Mouse (Mus musculus) embryonic facial prominence, embryonic 10.5 days (tissue): Measurements from ENCODE around the gene Klf9. TPM values are rescaled to one million over a fixed set of nuclear protein-coding genes. Genes with fewer than 3 reads are reported as not detected.

ENCODE experiments used
- DNase-seq: peaks from one replicate; pipeline ENCODE4 v3.0.0-alpha.2; 2017; ENCODE audit warnings: low spot score
- H3K27ac ChIP-seq: fragments of 300-500 bp; sonication (generic); replicated peaks from 2 replicates; pipeline ENCODE4 v1.5.1; 2016; ENCODE audit warnings: mild to moderate bottlenecking
- H3K27me3 ChIP-seq: fragments of 300-500 bp; sonication (generic); replicated peaks from 2 replicates; pipeline ENCODE4 v1.6.1; 2016; ENCODE audit warnings: low read depth, mild to moderate bottlenecking; ENCODE audit not compliant: poor library complexity, severe bottlenecking
- H3K36me3 ChIP-seq: fragments of 300-500 bp; sonication (generic); replicated peaks from 2 replicates; pipeline ENCODE4 v1.6.1; 2016; ENCODE audit warnings: mild to moderate bottlenecking, moderate library complexity
- H3K4me1 ChIP-seq: fragments of 300-500 bp; sonication (generic); 2 replicates; pipeline ENCODE4 v1.6.1; 2016
- H3K4me3 ChIP-seq: fragments of 300-500 bp; sonication (generic); 2 replicates; pipeline ENCODE4 v1.5.1; 2016; ENCODE audit warnings: mild to moderate bottlenecking, moderate library complexity
- H3K9me3 ChIP-seq: fragments of 300-500 bp; sonication (generic); 2 replicates; pipeline ENCODE4 v1.6.1; 2016; ENCODE audit warnings: mild to moderate bottlenecking
- WGBS: fragments of 180-500 bp; shearing (Covaris S2); methylation state at CpG from one replicate; pipeline ENCODE4 v1.1.7; 2016; 5-methylcytosine and 5-hydroxymethylcytosine counted together
- polyA plus RNA-seq: library from polyadenylated mRNA; unstranded; fragments of >200 nt; fragmentation: Nextera tagmentation; extraction: Ambion mirVana; gene quantifications from 2 replicates; pipeline ENCODE4 v1.2.1, GENCODE M21; 2016

The Klf9 gene
- 0.79 and 0.96 TPM in 2 replicates for polyA plus RNA-seq

- H3K4me3 ChIP-seq, result peak within 1 kb of the TSS; percentile 70
- H3K9me3 ChIP-seq, result no peaks in the 10 kb centered on the region
- peaks cover 74% of the 10 kb centered on the region for H3K27me3 ChIP-seq
- H3K27ac ChIP-seq, result peak within 1 kb of the TSS; percentile 74
- H3K36me3 ChIP-seq, result no peaks in the 10 kb centered on the region
- DNase-seq, result peak; percentile 91
- peaks cover 32% of the 10 kb centered on the region for H3K4me1 ChIP-seq
- under 1% methylated on average over 52 of the region's 52 CpGs for WGBS
Measured at GRCm38 (mm10) chr19:23140689-23141317, at the start of gene Klf9. Klf9 (plus strand) TSS chr19:23141226.

DNA sequence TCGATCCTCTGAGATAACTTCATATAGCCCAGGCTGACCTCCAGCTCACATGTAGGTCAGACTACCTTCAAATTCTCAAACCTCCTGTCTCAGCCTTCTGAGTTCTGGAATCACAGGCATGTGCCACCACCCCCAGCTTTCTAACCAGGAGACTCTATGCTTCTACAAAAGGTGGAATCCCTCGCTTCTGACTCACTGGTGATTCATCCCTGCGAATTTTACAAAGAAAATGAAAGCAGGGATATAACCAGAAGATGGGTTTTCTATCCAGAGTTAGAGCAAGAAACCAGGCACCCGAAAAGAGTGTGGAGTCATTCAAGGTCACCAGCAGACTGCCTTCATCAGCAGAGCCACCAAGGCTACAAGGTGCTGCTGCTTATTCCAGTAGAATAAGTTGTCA, 49.4 kb upstream of the Klf9 start:
- WGBS, result 89% methylated on average over 4 of the region's 4 CpGs
- Histone ChIP-seq H3K27me3 (no peaks in the 10 kb centered on the region), H3K9me3 (no peaks in the 10 kb centered on the region), H3K4me1 (no peaks in the 10 kb centered on the region), H3K27ac (no peak overlapping the region), H3K4me3 (no peak overlapping the region), H3K36me3 (no peaks in the 10 kb centered on the region)
- no peak for DNase-seq

DNA sequence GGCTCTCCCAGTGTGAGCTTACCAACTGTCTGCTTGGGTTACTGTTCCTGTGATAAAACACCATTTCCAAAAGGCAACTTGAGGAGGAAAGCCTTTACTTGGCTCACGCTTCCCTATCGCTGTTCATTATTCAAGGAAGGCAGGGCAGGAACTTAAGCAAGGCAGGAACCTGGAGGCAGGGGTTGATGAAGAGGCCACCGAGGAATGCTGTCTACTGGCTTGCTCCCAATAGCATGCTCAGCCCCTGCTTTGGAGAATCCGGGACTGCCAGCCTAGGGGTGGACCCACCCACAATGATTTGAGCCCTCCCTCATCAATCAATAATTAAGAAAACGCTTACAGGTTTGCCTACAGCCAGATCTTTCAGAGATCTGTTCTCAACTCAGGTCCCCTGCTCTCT, 47.5 kb upstream of the Klf9 start:
- 89% methylated on average over 5 of the region's 5 CpGs for WGBS
- Histone ChIP-seq H3K27ac (no peak overlapping the region), H3K4me3 (no peak overlapping the region), H3K4me1 (no peaks in the 10 kb centered on the region), H3K9me3 (no peaks in the 10 kb centered on the region), H3K36me3 (no peaks in the 10 kb centered on the region), H3K27me3 (no peaks in the 10 kb centered on the region)
- DNase-seq, result no peak

DNA sequence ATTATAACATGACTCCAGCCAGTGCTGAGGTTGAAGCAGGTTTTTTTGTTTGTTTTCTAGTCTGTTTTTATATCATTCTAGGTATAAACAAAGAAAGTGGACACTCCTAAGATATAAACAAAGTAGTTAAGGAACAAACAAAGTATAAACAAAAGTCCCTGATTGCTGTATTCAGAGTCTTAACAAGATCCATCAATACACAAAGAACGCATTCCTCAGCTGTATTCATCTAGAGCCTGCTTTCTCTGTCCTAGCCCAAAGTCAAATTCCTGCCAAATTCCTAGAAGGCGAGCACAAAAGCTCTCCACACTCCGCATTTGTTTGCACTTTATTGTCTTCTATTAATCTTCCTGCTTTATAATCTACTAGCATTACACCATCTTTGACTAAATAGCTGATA, 46.1 kb upstream of the Klf9 start:
- H3K27me3 ChIP-seq, result no peaks in the 10 kb centered on the region

DNA sequence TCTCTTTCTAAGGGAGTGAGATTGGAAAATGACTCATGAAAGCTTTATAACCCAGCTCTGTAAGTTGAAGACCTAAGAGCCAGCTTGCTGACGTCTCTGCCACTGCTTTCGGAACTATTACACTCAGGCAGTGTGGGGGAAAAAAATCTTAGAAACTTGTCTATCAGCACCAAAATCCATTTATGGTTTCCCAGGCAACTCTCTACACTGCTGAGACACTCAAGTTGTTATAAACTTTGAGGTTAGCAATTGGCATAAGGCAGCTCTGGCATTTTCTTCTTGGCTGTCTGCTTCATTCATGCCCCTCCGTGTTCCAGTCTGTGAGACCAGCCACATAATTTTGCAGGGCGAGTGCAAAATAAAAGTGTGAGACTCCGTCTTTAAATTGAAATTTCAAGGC, 34.2 kb upstream of the Klf9 start:
- H3K27me3 ChIP-seq, result no peaks in the 10 kb centered on the region
- H3K4me1 ChIP-seq, result no peaks in the 10 kb centered on the region
- H3K9me3 ChIP-seq, result no peaks in the 10 kb centered on the region
- no peak overlapping the region for H3K27ac ChIP-seq
- whole genome bisulfite sequencing, result 90% methylated on average over 5 of the region's 5 CpGs
- no peak overlapping the region for H3K4me3 ChIP-seq
- no peak for DNase-seq
- no peaks in the 10 kb centered on the region for H3K36me3 ChIP-seq

More for the DNA sequence above, 46.1 kb upstream of the Klf9 start:
- Histone ChIP-seq H3K4me1 (no peaks in the 10 kb centered on the region), H3K36me3 (no peaks in the 10 kb centered on the region), H3K9me3 (no peaks in the 10 kb centered on the region), H3K27ac (no peak overlapping the region), H3K4me3 (no peak overlapping the region)
- 59% methylated on average over 3 of the region's 3 CpGs for WGBS
- no peak for DNase-seq

DNA sequence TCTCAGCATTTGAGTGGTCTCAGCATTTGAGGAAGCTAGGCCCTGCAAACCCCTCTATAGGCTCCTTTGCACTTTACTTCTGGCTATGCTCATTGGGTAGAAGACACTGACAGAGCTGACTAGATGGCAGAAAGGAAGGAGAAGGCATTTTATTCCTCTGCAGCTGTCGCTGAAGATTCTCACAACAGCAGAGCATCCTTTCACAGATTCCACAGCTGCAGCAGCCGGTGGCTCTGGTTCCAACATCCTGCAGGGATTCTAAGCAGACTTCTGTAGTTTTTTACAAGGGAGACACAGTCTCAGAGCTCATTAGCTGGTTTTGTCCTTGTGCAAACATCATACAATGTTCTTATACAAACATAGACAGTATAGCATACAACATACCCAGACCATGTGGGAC, 33.7 kb upstream of the Klf9 start:
- Histone ChIP-seq H3K36me3 (no peaks in the 10 kb centered on the region), H3K27me3 (no peaks in the 10 kb centered on the region), H3K4me1 (no peaks in the 10 kb centered on the region), H3K4me3 (no peak overlapping the region), H3K9me3 (no peaks in the 10 kb centered on the region), H3K27ac (no peak overlapping the region)
- DNase-seq, result no peak
- WGBS, result 74% methylated on average over 2 of the region's 2 CpGs

- 36% methylated on average over 10 of the region's 10 CpGs for WGBS
- no peaks in the 10 kb centered on the region for H3K27me3 ChIP-seq
- DNase-seq, result no peak
- H3K4me1 ChIP-seq, result no peaks in the 10 kb centered on the region
- H3K27ac ChIP-seq, result no peak overlapping the region
- H3K4me3 ChIP-seq, result no peak overlapping the region
- H3K36me3 ChIP-seq, result no peaks in the 10 kb centered on the region
- no peaks in the 10 kb centered on the region for H3K9me3 ChIP-seq
Measured at GRCm38 (mm10) chr19:23121875-23122274, 19.2 kb upstream of the Klf9 start.

- Histone ChIP-seq H3K4me3 (no peak overlapping the region), H3K4me1 (no peaks in the 10 kb centered on the region), H3K27ac (no peak overlapping the region), H3K27me3 (no peaks in the 10 kb centered on the region), H3K36me3 (no peaks in the 10 kb centered on the region), H3K9me3 (no peaks in the 10 kb centered on the region)
- 80% methylated on average over 7 of the region's 7 CpGs for WGBS
- DNase-seq, result no peak
Measured at GRCm38 (mm10) chr19:23124023-23124550, 16.9 kb upstream of the Klf9 start.

GRCm38 (mm10) chr19:23125227-23126150, 15.5 kb upstream of the Klf9 start:
- peaks cover 3% of the 10 kb centered on the region; the same call in 1 of the 2 replicates for H3K27me3 ChIP-seq
- 79% methylated on average over 9 of the region's 9 CpGs for WGBS

GRCm38 (mm10) chr19:23129908-23130307, 11.1 kb upstream of the Klf9 start:
- H3K27ac ChIP-seq, result no peak overlapping the region
- WGBS, result 90% methylated on average over 2 of the region's 2 CpGs
- no peak overlapping the region for H3K4me3 ChIP-seq
- H3K36me3 ChIP-seq, result no peaks in the 10 kb centered on the region
- peaks cover 22% of the 10 kb centered on the region for H3K4me1 ChIP-seq
- peaks cover 45% of the 10 kb centered on the region for H3K27me3 ChIP-seq
- H3K9me3 ChIP-seq, result no peaks in the 10 kb centered on the region
- DNase-seq, result no peak

More at GRCm38 (mm10) chr19:23125227-23126150, 15.5 kb upstream of the Klf9 start:
- Histone ChIP-seq H3K36me3 (no peaks in the 10 kb centered on the region), H3K4me3 (no peak overlapping the region), H3K9me3 (no peaks in the 10 kb centered on the region), H3K4me1 (no peaks in the 10 kb centered on the region), H3K27ac (no peak overlapping the region)
- DNase-seq, result no peak

DNA sequence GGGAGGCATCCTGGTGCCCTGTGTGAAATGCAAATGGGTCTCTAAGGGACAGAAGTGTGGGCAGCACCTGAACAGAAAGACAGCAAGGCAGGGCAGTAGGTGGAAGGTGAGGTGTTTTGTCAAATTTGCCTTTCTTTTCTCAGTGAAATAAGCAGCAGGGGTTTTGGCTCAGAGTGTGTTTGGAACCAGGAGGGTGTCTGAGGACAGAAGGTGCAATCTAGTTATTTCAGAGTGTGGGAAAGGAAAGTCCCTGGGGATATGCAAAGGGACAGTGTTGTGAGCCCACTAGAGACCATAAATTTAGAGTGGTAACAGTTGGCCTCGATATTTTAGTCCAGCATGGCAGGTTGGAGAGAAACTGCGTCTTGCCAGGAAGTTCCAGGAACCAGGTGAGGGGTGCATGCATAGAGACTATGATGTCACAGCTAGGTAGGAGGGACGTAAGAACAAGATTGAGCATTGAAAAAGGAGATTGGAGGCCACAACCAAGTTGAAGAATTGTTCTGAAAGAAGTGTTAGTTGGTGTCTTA, 8.9 kb upstream of the Klf9 start:
- H3K9me3 ChIP-seq, result no peaks in the 10 kb centered on the region
- no peaks in the 10 kb centered on the region for H3K36me3 ChIP-seq
- peaks cover 68% of the 10 kb centered on the region for H3K27me3 ChIP-seq
- H3K4me3 ChIP-seq, result no peak overlapping the region
- WGBS, result 62% methylated on average over 3 of the region's 3 CpGs
- DNase-seq, result no peak
- peaks cover 41% of the 10 kb centered on the region for H3K4me1 ChIP-seq
- H3K27ac ChIP-seq, result no peak overlapping the region

DNA sequence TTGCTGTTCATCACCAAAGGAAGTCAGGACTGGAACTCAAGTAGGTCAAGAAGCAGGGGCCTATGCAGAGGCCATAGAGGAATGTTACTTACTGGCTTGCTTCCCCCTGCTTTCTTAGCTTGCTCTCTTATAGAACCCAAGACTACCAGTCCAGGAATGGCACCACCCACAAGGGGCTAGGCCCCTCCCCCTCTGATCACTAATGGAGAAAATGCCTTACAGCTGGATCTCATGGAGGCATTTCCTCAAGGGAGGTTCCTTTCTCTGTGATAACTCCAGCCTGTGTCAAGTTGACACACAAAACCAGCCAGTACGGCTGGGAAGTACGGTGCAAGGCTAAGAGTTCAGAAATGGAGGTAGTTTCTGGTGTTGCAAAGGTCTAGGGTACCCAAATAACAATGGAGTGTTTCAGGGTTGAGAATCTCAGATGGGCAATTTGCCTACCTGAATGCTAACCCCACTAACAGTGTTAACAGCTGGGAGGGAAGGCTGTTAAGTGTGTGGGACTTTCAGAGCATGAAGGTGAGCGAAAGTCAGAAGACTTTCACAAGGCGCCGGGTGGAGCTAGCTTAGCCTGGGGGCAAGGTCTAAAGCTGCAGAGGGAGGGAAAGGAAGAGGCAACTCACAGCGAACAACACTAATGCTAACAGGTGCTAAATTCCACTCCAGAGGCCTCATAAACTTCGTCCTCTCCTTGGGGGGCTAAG, 8.2 kb upstream of the Klf9 start:
- DNase-seq, result no peak
- H3K27ac ChIP-seq, result no peak overlapping the region
- H3K27me3 ChIP-seq, result peaks cover 75% of the 10 kb centered on the region
- H3K4me3 ChIP-seq, result no peak overlapping the region
- no peaks in the 10 kb centered on the region for H3K36me3 ChIP-seq
- H3K9me3 ChIP-seq, result no peaks in the 10 kb centered on the region
- 11% methylated on average over 7 of the region's 7 CpGs for WGBS
- peaks cover 41% of the 10 kb centered on the region for H3K4me1 ChIP-seq
